ENCODE assay signal across 9 mouse cellular contexts in genomic region chr10:95145204-95145926, GRCm38 (mm10).
A peak's percentile ranks its signal among the peaks of the same experiment; 100 is the strongest.
DNase-seq lines count a peak whose midpoint lies in the region; ATAC-seq lines count a peak whose summit lies in the region.
"Had no signal": no experiment of that assay in that cellular context is flagged by ENCODE, and none has a peak within 500 bp of the region (broad histone marks: within the 10 kb centered on the region; RNA-seq: fewer than 3 reads in every experiment).

No protein-coding gene starts in this region.

- H3K9ac ChIP-seq in hindbrain, embryonic 13.5 days: peak overlapping the region; percentile 43; the same call in 1 of the 2 replicates
- peak overlapping the region; percentile 17; the same call in 1 of the 2 replicates for H3K9ac ChIP-seq in lung, embryonic 16.5 days (ENCODE audit: low read length)

- H3K4me3 ChIP-seq in forebrain, embryonic 10.5 days: 0 out of 2 replicates have a peak overlapping the region, but pooled peaks have one; percentile 4
- no peak overlapping the region for H3K4me3 ChIP-seq in hindbrain, embryonic 13.5 days
- H3K4me3 ChIP-seq in lung, embryonic 16.5 days (ENCODE audit: low read length): no peak overlapping the region

- WGBS in forebrain, embryonic 10.5 days: 33% methylated on average over 9 of the region's 9 CpGs
- 27% methylated on average over 9 of the region's 9 CpGs for WGBS in hindbrain, embryonic 13.5 days
- WGBS in lung, embryonic 16.5 days: 24% methylated on average over 9 of the region's 9 CpGs

- ATAC-seq in hindbrain, embryonic 13.5 days (ENCODE audit: low FRiP score): no peak
- ATAC-seq in lung, embryonic 16.5 days (ENCODE audit: low read depth): no peak

- H3K4me2 ChIP-seq in hindbrain, embryonic 13.5 days: peak overlapping the region; percentile 19; the same call in 1 of the 2 replicates
- peak overlapping the region; percentile 12; the same call in 1 of the 2 replicates for H3K4me2 ChIP-seq in lung, embryonic 16.5 days (ENCODE audit: low read depth, low read length)

- no peaks in the 10 kb centered on the region for H3K9me3 ChIP-seq in forebrain, embryonic 10.5 days
- H3K9me3 ChIP-seq in hindbrain, embryonic 13.5 days: no peaks in the 10 kb centered on the region
- H3K9me3 ChIP-seq in lung, embryonic 16.5 days (ENCODE audit: control insufficient read depth, low read length): no peaks in the 10 kb centered on the region

- peak overlapping the region; percentile 75 for H3K27ac ChIP-seq in forebrain, embryonic 10.5 days
- peak overlapping the region; percentile 80 for H3K27ac ChIP-seq in hindbrain, embryonic 13.5 days
- H3K27ac ChIP-seq in lung, embryonic 16.5 days (ENCODE audit: low read length): peak overlapping the region; percentile 92
- H3K27ac ChIP-seq: macrophage had no signal

- no peaks in the 10 kb centered on the region for H3K36me3 ChIP-seq in forebrain, embryonic 10.5 days (replicated peaks)
- H3K36me3 ChIP-seq in hindbrain, embryonic 13.5 days: no peaks in the 10 kb centered on the region
- H3K36me3 ChIP-seq in lung, embryonic 16.5 days (ENCODE audit: control insufficient read depth, insufficient read depth, low read length): no peaks in the 10 kb centered on the region

- H3K4me1 ChIP-seq in forebrain, embryonic 10.5 days: peaks cover 47% of the 10 kb centered on the region
- H3K4me1 ChIP-seq in hindbrain, embryonic 13.5 days (replicated peaks): peaks cover 46% of the 10 kb centered on the region
- peaks cover 64% of the 10 kb centered on the region for H3K4me1 ChIP-seq in lung, embryonic 16.5 days (replicated peaks; ENCODE audit: control insufficient read depth, insufficient read depth, low read length)

- peak; percentile 26 for DNase-seq in gastrocnemius, postnatal 25 days
- no peak for DNase-seq in gastrocnemius, adult 8-10 months (ENCODE audit: low spot score in 2 of 2)
- peak; percentile 20 for DNase-seq in forebrain, embryonic 10.5 days (ENCODE audit: extremely low spot score, low spot score)
- no peak for DNase-seq in T-cell, adult 2 months (ENCODE audit: low spot score)
- no peak for DNase-seq in cerebellum, adult 18-20 months
- no peak for DNase-seq in adipocyte (ENCODE audit: low spot score)

- H3K27me3 ChIP-seq in forebrain, embryonic 10.5 days (ENCODE audit: poor library complexity, severe bottlenecking): no peaks in the 10 kb centered on the region
- H3K27me3 ChIP-seq in hindbrain, embryonic 13.5 days: no peaks in the 10 kb centered on the region
- no peaks in the 10 kb centered on the region for H3K27me3 ChIP-seq in lung, embryonic 16.5 days (ENCODE audit: control insufficient read depth, insufficient read depth, low read depth, low read length)

Comparison
In these comparisons a context has a peak if more than half of its experiments do, and no peak if none do; other contexts are left out.
1. DNase-seq: peak in gastrocnemius, postnatal 25 days (single experiment) and forebrain, embryonic 10.5 days (single experiment); none in gastrocnemius, adult 8-10 months (0 of 2), T-cell, adult 2 months (single experiment), cerebellum, adult 18-20 months (0 of 2) and adipocyte (single experiment).
2. Peak in every context shown above with its lines, with median percentiles within 50 percentile points of each other: H3K27ac ChIP-seq.